Mouse (Mus musculus): ENCODE results near the gene Paqr3. TPM values are rescaled to one million over a fixed set of nuclear protein-coding genes. Genes with fewer than 3 reads are reported as not detected.

The Paqr3 gene
- 20.9 and 22.5 TPM in 2 replicates for polyA plus RNA-seq (2015; fragmentation: Nextera tagmentation; extraction: Ambion mirVana)

GRCm38 (mm10) chr5:97111207-97111910, at the start of gene Paqr3:
Paqr3 (minus strand) TSS chr5:97111596.
- no peaks in the 10 kb centered on the region for H3K9me3 ChIP-seq
- peaks cover 11% of the 10 kb centered on the region for H3K36me3 ChIP-seq
- peak within 1 kb of the TSS; percentile 89 for H3K9ac ChIP-seq
- no peaks in the 10 kb centered on the region for H3K27me3 ChIP-seq
- peak within 1 kb of the TSS; percentile 74 for H3K4me3 ChIP-seq
- H3K27ac ChIP-seq: peak within 1 kb of the TSS; percentile 88
- under 1% methylated on average over 58 of the region's 62 CpGs for WGBS
- H3K4me2 ChIP-seq: peak within 1 kb of the TSS; percentile 67
- ATAC-seq (ENCODE audit: low FRiP score): peak; percentile 98
- H3K4me1 ChIP-seq (replicated peaks): peaks cover 33% of the 10 kb centered on the region

- WGBS: 14% methylated on average over 1 of the region's 1 CpGs
- Histone ChIP-seq H3K27ac (no peak overlapping the region), H3K9me3 (no peaks in the 10 kb centered on the region), H3K27me3 (no peaks in the 10 kb centered on the region), H3K9ac (no peak overlapping the region), H3K36me3 (no peaks in the 10 kb centered on the region), H3K4me1 (replicated peaks) (no peaks in the 10 kb centered on the region), H3K4me3 (no peak overlapping the region), H3K4me2 (no peak overlapping the region)
- no peak for ATAC-seq (ENCODE audit: low FRiP score)
These were observed 43.3 kb upstream of the Paqr3 start for GRCm38 (mm10) chr5:97154688-97155087.

- H3K4me1 ChIP-seq (replicated peaks): no peaks in the 10 kb centered on the region
- H3K4me2 ChIP-seq: no peak overlapping the region
- H3K27ac ChIP-seq: no peak overlapping the region
- no peaks in the 10 kb centered on the region for H3K36me3 ChIP-seq
- WGBS: 87% methylated on average over 2 of the region's 2 CpGs
- H3K9ac ChIP-seq: no peak overlapping the region
- H3K9me3 ChIP-seq: no peaks in the 10 kb centered on the region
- H3K4me3 ChIP-seq: no peak overlapping the region
- ATAC-seq (ENCODE audit: low FRiP score): no peak
- H3K27me3 ChIP-seq: no peaks in the 10 kb centered on the region
These were observed 23.9 kb upstream of the Paqr3 start for GRCm38 (mm10) chr5:97135331-97135730.

GRCm38 (mm10) chr5:97129589-97129988, 18.2 kb upstream of the Paqr3 start:
- H3K36me3 ChIP-seq: no peaks in the 10 kb centered on the region
- no peak overlapping the region for H3K4me3 ChIP-seq
- no peaks in the 10 kb centered on the region for H3K4me1 ChIP-seq (replicated peaks)
- no peak overlapping the region for H3K27ac ChIP-seq
- ATAC-seq (ENCODE audit: low FRiP score): no peak
- no peak overlapping the region for H3K4me2 ChIP-seq
- 94% methylated on average over 2 of the region's 2 CpGs for WGBS
- no peaks in the 10 kb centered on the region for H3K9me3 ChIP-seq
- H3K27me3 ChIP-seq: peaks cover 17% of the 10 kb centered on the region
- H3K9ac ChIP-seq: no peak overlapping the region

- Histone ChIP-seq H3K27me3 (peaks cover 17% of the 10 kb centered on the region), H3K9ac (no peak overlapping the region), H3K4me2 (no peak overlapping the region), H3K4me1 (replicated peaks) (no peaks in the 10 kb centered on the region), H3K36me3 (no peaks in the 10 kb centered on the region), H3K9me3 (no peaks in the 10 kb centered on the region), H3K27ac (no peak overlapping the region), H3K4me3 (no peak overlapping the region)
- peak; percentile 81 for ATAC-seq (ENCODE audit: low FRiP score)
- 50% methylated on average over 21 of the region's 21 CpGs for WGBS
These were observed 17.1 kb upstream of the Paqr3 start for GRCm38 (mm10) chr5:97128242-97129226.

GRCm38 (mm10) chr5:97127284-97127683, 15.9 kb upstream of the Paqr3 start:
- H3K27ac ChIP-seq: no peak overlapping the region
- no peaks in the 10 kb centered on the region for H3K36me3 ChIP-seq
- H3K4me3 ChIP-seq: no peak overlapping the region
- H3K27me3 ChIP-seq: peaks cover 17% of the 10 kb centered on the region
- 78% methylated on average over 6 of the region's 6 CpGs for WGBS
- H3K4me2 ChIP-seq: no peak overlapping the region
- no peaks in the 10 kb centered on the region for H3K9me3 ChIP-seq
- no peak for ATAC-seq (ENCODE audit: low FRiP score)
- H3K4me1 ChIP-seq (replicated peaks): no peaks in the 10 kb centered on the region
- H3K9ac ChIP-seq: no peak overlapping the region

- H3K36me3 ChIP-seq: no peaks in the 10 kb centered on the region
- WGBS: 21% methylated on average over 4 of the region's 4 CpGs
- no peak overlapping the region for H3K9ac ChIP-seq
- H3K9me3 ChIP-seq: no peaks in the 10 kb centered on the region
- peaks cover 17% of the 10 kb centered on the region for H3K27me3 ChIP-seq
- no peak overlapping the region for H3K4me3 ChIP-seq
- no peak overlapping the region for H3K27ac ChIP-seq
- H3K4me2 ChIP-seq: no peak overlapping the region
- no peaks in the 10 kb centered on the region for H3K4me1 ChIP-seq (replicated peaks)
- ATAC-seq (ENCODE audit: low FRiP score): peak; percentile 74
These were observed 14.6 kb upstream of the Paqr3 start for GRCm38 (mm10) chr5:97126005-97126404.

GRCm38 (mm10) chr5:97125459-97125970, 14.1 kb upstream of the Paqr3 start:
- H3K9me3 ChIP-seq: no peaks in the 10 kb centered on the region
- ATAC-seq (ENCODE audit: low FRiP score): 0 out of 2 replicates have a peak, but pooled peaks have one; percentile 28
- H3K4me2 ChIP-seq: no peak overlapping the region
- H3K27ac ChIP-seq: no peak overlapping the region
- peaks cover 17% of the 10 kb centered on the region for H3K27me3 ChIP-seq
- 72% methylated on average over 10 of the region's 10 CpGs for WGBS
- H3K9ac ChIP-seq: no peak overlapping the region
- H3K4me3 ChIP-seq: no peak overlapping the region
- H3K4me1 ChIP-seq (replicated peaks): no peaks in the 10 kb centered on the region
- H3K36me3 ChIP-seq: no peaks in the 10 kb centered on the region

GRCm38 (mm10) chr5:97124977-97125376, 13.6 kb upstream of the Paqr3 start:
- Histone ChIP-seq H3K27me3 (peaks cover 15% of the 10 kb centered on the region), H3K36me3 (no peaks in the 10 kb centered on the region), H3K9ac (no peak overlapping the region), H3K4me3 (no peak overlapping the region), H3K4me1 (replicated peaks) (no peaks in the 10 kb centered on the region), H3K27ac (no peak overlapping the region), H3K4me2 (no peak overlapping the region), H3K9me3 (no peaks in the 10 kb centered on the region)
- no peak for ATAC-seq (ENCODE audit: low FRiP score)
- WGBS: 90% methylated on average over 12 of the region's 12 CpGs

GRCm38 (mm10) chr5:97110697-97111096, 699 bp downstream of the Paqr3 start:
- peaks cover 33% of the 10 kb centered on the region for H3K4me1 ChIP-seq (replicated peaks)
- no peaks in the 10 kb centered on the region for H3K9me3 ChIP-seq
- H3K27me3 ChIP-seq: no peaks in the 10 kb centered on the region
- H3K36me3 ChIP-seq: peaks cover 18% of the 10 kb centered on the region
- H3K4me2 ChIP-seq: peak overlapping the region; percentile 67
- 5% methylated on average over 5 of the region's 5 CpGs for WGBS
- ATAC-seq (ENCODE audit: low FRiP score): peak; percentile 0; the same call in 1 of the 2 replicates
- H3K27ac ChIP-seq: peak overlapping the region; percentile 88
- H3K9ac ChIP-seq: peak overlapping the region; percentile 89
- peak overlapping the region; percentile 74 for H3K4me3 ChIP-seq

GRCm38 (mm10) chr5:97110133-97110532, 1.3 kb downstream of the Paqr3 start:
- Histone ChIP-seq H3K4me2 (peak overlapping the region; percentile 67), H3K27me3 (no peaks in the 10 kb centered on the region), H3K4me3 (peak overlapping the region; percentile 74), H3K36me3 (peaks cover 22% of the 10 kb centered on the region), H3K4me1 (replicated peaks) (peaks cover 33% of the 10 kb centered on the region), H3K9me3 (no peaks in the 10 kb centered on the region), H3K27ac (no peak overlapping the region), H3K9ac (peak overlapping the region; percentile 89)
- 36% methylated on average over 2 of the region's 2 CpGs for WGBS
- ATAC-seq (ENCODE audit: low FRiP score): no peak

GRCm38 (mm10) chr5:97108333-97108732, 3.1 kb downstream of the Paqr3 start:
- WGBS: 87% methylated on average over 5 of the region's 5 CpGs
- no peak for ATAC-seq (ENCODE audit: low FRiP score)
- Histone ChIP-seq H3K36me3 (peaks cover 29% of the 10 kb centered on the region), H3K9ac (no peak overlapping the region; the same call in 1 of the 2 replicates), H3K27ac (no peak overlapping the region), H3K27me3 (no peaks in the 10 kb centered on the region), H3K4me2 (peak overlapping the region; percentile 10; the same call in 1 of the 2 replicates), H3K4me1 (replicated peaks) (peaks cover 33% of the 10 kb centered on the region), H3K9me3 (no peaks in the 10 kb centered on the region), H3K4me3 (no peak overlapping the region)

Measured in hindbrain, embryonic 13.5 days (tissue).